Mouse (Mus musculus) induced T-regulatory cell, adult 2 months (primary cell): ENCODE results near the gene Pfkfb2.

Source experiments
- DNase-seq: peaks from one replicate; pipeline ENCODE4 v3.0.0-alpha.2; 2012; ENCODE audit warnings: low read depth

The Pfkfb2 gene

DNA sequence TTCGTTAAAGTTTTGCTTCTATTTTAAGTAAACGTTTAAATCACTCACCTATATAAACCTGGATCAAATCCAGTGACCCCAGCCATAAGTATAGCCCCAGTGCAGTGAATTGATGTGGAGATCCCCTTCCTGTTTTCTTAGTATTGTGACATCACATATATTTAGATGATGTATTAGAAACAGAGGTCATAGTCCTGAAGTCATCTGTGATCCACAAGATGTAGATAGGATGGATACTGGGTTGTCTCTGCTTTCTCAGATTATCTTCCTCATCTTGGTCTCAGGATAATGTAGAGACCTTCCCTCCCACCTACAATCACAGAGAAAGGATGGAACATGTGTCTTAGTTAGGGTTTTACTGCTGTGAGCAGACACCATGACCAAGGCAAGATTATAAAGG lies at the start of gene Pfkfb2:
Gene Pfkfb2 (minus strand): TSS at position 101 of the 400 bp plus-strand sequence.
- DNase-seq, result no peak

DNA sequence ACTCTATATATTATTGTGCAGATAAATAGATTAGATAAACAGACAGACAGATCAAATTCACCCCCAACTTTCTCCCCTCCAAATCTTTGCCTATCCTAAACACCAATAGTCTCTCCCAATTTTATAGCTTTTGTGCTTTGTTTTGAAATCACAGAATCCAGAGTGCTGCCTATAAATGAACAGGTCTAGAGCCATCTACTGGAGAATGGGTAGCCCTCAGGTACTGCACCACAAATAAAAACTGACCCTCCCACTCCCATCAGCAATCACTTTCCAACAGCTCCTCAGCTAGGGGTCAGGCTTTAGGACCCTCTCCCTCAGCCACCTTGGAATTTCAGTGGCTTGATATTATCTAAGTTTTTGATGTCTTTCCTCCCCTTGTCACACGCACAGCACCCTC lies 47.6 kb upstream of the Pfkfb2 start:
- DNase-seq, result no peak

DNA sequence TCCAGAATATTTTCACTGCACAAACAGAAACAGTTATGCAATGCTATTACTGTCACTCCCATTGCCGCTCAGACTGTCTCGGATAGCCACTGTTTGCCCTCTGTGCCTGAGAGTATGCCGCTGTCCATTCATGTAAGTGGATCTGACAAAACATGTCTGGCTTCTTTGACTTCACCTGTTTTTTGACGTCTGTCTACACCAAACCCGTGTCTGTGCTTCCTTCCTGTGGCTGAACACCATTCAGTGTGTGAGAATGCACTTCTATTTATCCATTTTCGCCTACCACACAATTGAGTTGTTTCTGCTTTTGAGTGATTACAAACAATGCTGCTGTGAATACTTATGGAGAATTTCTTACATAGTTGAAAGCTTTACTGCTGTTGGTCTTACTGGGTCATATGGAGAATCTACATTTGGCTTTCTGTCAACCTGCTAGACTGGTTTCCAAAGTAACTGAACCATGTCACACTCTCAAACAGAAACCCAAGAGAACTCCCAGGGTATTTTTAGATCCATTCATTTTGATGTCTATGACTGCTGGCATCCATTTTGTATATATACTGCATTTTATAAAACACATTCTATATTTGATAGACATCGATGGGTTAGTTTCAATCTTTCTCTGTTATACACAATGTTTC lies 46.8 kb upstream of the Pfkfb2 start:
- DNase-seq, result no peak

DNA sequence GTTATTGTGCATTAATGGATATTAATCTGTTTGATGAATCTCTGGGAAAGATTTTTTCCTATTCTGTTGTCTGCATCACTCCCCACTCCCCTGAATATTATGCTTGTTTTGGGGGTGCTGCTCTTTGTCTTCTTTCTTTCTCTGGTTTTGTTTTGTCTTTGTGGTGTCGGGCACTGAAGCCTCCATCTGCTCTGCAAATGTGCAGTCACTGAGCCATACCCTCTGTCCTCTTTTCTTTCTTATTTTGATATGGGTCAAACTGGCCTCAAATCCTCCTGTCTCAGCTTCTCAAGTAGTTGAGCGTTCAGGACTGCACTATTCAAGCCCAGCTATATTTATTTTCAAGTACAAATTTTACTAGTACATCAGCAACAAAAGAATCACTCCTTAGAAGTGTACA lies 46.2 kb upstream of the Pfkfb2 start:
- DNase-seq, result no peak

DNA sequence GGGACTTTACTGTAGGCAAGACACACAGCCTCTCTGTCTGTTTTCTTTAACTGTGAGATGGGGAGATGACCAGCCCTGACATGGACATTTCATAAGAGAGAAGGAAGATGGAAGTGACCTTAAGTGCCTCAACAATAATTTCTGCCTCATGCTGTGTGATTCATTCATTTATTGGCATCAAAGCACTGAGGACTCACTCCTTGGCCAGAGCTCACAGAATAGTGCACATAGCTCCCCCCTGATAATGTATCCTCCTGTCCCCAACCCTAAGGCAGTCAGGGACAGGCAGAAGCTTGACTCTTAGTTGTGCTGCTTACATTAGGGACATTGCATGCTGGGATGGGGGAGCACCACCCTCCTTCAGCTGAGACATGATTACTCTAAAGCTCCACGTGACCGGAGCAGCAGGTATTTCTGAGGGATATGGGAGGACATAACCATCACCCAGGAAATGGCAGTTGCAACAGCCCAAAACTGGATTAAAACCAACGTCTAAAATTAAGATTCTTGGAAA lies 42.0 kb upstream of the Pfkfb2 start:
- DNase-seq, result no peak

DNA sequence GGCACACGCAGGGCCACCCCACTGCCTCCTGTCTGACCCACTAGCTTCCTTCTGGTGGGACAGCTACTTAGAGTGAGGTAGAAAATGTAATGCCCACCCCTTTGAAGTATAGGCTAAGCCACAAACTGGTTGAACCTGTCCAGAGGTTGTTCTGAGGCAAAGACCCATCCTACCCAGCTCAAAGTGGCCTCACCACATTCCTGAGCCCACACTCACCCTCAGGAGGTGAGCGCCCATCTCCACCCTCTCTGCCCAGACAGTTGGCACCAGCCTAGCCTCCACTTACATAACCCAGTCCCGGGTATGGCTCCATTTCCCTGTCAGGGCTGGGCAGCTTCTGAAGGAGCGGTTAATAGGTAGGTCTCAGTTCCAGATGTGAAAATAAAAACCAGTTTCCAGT lies 41.4 kb upstream of the Pfkfb2 start:
- no peak for DNase-seq

DNA sequence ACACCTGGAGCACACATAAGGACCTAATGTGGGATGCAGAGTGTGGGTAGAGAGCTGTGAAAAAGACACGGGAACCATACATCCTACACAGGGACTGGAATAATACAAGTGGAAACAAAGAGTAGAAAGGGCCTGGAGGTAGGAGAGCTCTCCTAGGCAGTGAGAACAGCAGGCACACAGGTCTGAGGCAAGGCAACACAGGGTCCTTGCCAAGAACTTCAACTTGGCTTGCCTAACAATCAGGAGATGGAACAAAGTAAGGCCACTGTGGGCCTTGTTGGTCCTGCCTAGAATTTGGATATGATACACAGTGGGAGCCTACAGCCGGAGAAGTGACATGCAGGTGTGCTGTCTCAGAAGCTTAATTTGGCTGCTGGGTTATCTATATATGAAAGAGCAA lies 40.9 kb upstream of the Pfkfb2 start:
- DNase-seq, result no peak

DNA sequence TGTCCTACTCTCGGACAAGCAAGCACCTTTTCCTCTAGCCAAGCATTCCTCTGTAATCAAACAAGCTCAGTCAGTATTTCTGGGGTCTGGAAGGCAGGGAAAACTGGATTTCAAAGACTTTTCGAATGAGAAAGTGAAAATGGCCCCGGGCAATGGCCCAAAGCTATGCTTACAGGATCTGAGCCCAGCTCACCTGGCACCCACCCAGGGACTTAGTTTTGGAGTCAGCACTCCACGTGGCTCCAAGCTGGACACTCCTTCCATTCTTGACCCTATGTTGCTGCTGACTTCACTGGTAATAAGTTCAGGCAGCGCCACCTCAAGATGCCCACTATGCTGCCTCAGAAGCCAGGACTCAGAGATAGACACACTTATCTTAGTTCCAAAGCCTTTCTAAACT lies 38.0 kb upstream of the Pfkfb2 start:
- DNase-seq, result no peak

DNA sequence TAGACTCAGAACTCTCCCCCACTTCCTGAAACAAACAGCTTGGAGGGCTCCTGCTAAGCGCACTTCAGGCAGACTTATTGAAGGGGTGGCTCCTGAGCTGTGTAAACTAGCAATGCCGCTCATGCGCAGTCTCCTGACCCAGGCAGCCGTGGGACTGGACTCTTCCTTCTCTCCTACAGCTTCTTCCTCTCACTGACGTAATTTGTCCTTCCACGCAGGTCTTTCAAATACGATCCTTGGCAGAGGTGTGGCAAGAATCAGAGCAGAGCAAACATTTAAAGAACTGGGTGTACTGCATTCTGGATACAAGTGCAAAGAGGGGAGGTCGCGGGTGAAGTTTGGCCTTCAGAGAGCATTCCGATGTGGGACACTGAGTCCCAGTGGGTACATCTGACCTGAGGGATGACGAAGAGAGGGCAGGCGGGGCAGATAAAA lies 35.0 kb upstream of the Pfkfb2 start:
- no peak for DNase-seq

DNA sequence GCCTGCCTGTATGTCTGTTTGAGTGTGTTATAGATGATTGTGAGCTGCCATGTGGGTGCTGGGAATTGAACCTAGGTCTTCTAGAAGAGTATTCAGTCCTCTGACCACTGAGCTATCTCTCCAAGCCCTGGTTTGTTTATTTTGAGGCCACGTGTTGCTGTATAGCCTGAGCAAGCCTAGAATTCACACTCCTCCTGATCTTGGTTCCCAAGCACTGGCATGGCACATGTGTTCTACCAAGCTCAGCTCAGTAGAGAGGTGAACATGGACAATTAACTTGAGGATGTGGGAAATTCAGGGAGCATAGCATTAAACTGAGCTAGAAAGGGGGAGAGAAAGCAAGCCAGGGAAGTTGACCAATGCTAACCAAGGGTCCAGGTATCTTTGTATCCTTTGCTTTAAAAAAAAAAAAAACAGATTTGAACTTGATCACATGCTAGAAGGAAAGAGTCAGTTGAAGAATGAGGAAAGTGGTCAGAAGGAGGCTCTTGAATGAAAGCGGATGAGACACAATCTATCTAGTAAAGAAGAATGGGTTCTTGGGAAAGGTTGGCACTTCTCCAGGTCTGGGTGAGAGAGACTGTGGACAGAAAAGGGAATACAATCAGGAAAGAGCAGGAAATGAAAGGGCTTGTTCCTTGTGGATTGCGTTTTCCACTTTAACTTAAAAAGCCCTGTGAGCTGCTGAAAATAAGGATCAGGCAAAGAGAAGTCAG lies 33.1 kb upstream of the Pfkfb2 start:
- no peak for DNase-seq

DNA sequence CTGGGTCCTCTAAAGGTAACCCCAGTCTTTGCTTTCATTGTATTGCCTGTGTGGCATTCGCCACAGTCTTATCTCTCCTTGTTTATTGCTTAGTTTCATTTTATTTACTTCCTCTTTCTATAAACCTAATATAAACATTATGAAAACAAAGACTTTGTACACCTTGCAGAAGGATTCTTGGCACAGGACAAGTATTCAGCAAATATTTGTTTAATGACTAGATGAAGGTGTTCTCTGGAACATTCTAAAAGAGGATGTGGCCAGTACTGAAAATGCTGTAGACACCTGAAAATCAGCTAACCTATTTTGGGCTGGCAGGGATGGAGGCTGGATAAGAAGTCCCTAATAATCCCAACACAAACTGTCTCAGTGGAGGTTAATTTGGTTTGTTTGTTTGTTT lies 32.5 kb upstream of the Pfkfb2 start:
- DNase-seq, result no peak

DNA sequence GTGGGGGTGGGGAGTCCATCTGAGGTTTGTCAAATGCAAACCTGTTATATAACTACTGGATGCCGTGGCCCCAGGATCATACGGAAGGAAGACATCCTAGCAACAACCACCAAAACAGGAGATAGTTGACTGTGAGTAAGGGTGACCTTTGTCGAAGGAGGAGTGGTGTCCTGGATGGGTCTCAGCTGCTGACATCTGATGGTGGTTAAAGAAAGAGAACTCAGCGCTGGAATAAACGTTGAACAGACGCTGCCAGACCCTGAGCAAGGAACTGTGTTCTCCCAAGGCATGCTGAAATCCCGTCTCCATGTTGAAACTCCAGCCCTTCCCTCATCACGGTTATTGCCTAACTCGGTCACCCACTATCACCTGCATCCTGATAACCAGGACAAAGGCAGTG lies 30.6 kb upstream of the Pfkfb2 start:
- DNase-seq, result no peak

DNA sequence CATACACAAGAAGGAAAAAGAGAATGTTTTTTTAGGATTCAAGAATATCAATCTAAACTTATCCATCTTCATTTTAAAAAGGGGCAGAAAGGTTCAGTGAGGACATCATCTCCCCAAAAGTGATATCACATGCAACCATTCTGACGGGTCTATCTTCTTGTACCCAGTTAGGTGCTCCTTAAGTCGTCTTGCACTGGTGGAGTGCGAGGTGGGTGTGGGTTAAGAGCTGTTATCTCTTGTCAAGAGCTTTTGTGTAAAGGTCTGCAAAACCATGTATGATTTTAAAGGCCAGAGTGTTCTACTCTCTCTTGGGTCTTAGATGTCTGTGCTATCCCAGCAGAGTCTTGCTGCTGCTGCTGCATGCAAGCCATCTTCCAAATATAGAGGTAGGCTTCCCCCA lies 17.8 kb upstream of the Pfkfb2 start:
- DNase-seq, result no peak

DNA sequence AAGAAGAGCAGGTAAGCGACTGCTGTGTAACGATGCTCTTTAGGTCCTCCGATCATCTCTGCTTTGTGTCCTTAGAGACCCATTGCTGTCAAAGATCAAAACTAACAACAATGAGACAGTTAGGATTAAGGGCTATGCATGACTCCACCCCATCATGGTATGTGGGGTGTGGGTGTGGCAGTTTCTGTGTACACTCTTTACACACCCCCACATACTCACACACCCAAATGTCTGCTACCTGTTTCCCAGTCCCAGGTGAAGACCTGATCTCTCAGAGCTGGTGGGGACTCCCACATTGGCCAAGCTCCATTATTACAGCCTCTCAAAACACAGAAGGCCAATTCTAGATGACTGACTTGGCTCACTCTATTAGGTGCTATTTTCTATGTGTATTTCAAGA lies 16.5 kb upstream of the Pfkfb2 start:
- no peak for DNase-seq

DNA sequence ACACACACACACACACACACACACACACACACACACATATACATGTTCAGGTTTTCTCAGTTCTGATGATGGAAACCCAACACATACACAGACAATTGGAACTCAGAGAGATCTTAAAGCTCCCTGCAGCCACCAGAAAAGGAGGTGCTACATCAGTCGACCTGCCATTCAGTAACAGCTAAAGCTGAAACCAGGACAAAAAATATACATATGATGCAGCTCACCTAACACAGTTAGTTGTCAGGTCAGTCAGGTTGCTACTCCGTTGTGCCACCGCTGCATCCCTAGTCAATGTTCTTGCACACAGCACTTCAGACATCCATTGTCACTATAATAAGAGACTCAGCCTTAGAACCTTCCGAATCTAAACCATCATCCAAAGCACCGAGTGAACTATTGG lies 15.9 kb upstream of the Pfkfb2 start:
- no peak for DNase-seq

DNA sequence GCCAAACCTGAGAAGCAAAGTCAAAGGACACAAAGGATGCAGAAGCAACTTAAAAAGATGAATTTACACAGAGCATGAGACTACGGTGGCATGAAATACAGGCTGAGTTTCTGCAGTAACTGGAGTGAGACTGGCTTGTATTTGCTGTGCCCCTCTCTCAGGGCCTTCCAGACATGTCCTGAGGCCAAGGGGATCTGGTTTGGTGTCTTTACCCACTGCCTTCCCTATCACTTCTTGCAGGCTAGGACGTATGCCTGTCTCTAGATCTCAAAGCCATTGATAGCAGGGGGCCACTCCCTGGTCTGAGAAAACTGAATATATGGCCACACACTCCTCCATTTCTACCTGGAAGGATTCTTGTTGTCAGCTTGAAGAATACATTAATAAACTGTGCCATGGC lies 15.2 kb upstream of the Pfkfb2 start:
- DNase-seq, result no peak

DNA sequence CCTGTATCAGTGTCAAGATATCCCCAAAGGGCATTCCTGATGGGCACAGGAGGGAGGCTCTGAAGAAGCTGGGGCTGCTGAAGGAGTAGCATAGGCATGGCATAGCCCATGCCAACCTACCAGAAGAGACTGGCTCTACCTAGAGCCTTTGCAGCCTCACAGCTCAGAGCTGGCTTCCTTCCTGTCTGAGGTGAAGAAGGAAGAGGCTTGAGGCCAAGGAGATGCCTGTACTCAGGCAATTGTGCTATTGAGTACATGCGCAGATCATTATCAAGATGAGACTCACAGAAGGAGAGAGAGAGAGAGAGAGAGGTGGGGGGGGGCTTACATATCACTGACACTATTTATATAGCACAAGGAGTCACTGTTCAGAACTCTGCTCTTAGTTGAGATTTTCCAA lies 14.7 kb upstream of the Pfkfb2 start:
- DNase-seq, result no peak

DNA sequence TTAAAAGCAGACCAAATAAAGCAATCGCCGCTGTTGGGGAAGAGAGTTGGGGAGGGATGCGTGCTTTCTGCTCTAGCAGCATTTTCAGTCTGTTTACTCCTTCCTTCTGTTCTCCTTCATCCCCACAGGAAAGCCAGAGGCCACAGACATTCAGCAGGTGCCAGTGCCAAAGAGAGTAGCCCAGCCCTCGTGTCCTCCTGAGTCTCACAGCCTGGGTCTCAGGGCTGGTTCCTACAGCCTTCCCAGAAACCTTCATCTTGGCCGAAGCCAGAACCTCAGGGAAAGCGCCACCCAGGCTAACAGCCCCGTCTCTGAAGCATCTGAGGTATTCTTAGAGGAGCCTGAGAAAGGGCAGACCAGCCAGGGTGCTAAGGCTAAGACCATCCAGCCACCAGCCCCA lies 13.1 kb upstream of the Pfkfb2 start:
- DNase-seq, result no peak

DNA sequence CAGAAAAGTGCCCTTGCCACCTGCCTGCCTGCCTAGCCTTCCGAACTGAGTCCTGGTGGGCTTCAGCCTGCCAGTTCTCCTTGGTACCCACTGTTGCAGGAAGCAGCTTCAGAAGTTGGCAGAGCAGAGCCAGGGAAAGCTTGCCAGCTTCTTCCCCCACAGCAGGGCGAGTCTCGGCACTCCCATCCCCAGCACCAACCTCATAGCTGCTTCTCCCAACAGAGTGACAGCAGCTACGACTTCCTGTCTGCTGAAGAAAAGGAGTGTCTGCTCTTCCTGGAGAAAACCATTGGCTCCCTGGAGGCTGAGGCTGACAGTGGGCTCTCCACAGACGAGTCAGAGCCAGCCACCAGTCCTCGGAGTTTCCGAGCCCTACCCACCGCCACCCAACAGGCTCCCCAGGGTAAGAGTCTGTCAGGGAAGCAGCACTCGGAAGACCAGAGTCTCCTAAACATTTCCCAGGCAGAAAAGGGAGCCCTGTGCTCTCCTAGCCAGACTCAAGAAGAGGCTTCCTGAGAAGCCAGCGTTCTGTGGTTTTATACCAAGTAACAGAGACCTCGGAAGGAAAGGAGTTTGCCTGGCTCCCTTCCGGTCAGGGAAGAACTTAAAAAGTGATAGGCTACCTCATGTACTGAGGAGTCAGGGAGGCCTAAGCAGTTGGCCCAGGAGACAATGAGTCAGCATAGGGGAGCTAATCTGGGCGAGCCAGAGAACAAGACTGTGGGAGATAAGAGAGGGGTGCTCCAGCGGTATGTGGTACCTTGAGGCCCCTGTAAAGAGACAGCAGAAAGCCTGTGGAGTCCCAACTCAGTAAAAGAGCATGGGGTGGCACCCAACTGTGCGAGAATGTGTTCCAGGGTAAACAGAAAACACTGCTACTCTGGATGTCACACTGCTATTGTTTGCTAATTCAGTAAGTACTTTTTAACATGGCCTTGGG lies 12.0 kb upstream of the Pfkfb2 start:
- DNase-seq, result no peak

DNA sequence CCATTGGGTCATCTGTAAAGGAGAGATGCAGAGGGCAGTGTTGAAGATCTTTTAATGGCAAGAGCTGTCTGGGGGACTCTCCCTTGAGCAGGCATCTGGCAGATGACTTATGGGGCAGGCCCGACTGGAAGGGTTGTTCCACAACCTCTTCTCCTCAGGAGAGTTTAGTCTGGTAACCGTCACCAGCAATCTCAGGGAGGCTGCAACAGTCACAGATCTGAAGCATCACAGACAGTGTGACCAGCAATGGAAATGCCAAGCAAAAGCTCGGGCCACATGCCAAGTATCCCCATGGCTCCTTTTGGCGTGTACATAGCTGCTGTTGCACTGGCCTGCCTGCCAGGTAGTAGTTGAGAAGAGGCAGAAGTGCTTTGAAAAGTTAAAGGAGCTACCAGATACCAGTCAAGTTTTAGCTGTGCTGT lies 11.2 kb upstream of the Pfkfb2 start:
- DNase-seq, result no peak

DNA sequence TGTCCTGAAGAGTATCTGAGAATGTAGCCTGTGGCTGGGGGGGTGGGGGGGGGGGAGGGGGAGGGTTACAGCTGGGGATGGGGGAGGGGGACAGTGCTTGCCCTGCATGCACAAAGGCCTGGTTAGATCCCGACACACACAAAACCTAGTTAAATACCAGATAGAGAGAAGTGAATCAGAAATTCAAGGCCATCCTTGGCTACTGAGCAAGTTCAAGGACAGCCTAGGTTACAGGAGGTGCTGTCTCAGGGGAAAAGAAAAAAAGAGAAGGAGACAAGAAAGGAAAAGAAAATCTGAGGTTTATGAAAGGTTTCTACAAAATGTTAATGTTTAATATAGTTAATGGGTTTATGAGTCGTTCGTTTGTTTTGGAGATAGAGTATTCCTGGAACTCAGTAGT lies 10.6 kb upstream of the Pfkfb2 start:
- no peak for DNase-seq

DNA sequence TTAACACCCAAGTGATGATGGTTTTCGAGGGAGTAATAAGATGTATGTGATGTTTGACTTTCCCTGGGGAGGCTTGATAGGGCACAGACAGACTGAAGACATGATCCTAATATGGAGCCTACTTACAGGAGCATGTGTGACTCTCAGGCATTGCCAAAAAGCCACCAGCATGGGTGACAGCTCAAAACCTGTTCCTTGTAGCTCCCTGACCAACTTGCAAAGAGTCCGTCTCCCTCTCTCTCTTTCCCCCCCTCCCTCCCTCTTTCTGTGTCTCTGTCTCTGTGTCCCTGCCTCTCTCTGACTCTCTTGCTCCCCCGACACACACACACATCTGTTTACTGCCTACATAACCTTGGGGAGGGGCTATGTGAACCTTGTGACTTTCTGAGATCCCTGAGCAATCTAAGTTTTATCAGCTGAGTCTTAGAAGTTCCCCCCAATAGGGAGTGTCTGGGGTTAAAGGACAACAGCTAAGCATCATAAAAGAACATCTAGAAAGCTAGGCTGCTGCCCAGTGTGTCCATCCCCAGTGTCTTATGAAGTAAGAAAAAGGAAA lies 9.6 kb upstream of the Pfkfb2 start:
- DNase-seq, result no peak
